Mouse (Mus musculus): ENCODE measurements around the gene Lrrtm4.

The Lrrtm4 gene

DNA sequence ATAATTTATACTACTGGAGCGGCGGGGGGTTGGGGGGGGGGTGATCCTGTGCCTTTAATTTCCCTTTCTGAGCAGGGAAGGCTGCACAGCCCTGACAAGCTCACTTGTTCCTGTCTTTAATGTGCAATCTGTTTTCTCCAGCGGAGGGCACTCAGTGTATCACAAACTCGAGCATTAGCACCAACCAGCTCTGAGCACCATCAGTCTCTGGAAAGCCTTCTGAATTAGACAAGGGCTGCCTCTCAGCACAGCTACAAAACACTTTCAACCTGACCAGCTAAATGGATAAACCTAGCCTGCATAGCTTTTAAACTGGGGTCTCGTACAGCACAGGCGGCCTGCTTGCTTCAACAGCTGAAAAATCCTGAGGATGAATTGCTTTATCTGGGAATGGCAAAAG, at the start of gene Lrrtm4:
Gene Lrrtm4 (plus strand): TSS at position 113 of the 400 bp plus-strand sequence.
- DNase-seq = peak; percentile 12

GRCm38 (mm10) chr6:80019189-80019860, 648 bp downstream of the Lrrtm4 start:
- DNase-seq = no peak

GRCm38 (mm10) chr6:80019861-80020230, 1.2 kb downstream of the Lrrtm4 start:
- DNase-seq = no peak

DNA sequence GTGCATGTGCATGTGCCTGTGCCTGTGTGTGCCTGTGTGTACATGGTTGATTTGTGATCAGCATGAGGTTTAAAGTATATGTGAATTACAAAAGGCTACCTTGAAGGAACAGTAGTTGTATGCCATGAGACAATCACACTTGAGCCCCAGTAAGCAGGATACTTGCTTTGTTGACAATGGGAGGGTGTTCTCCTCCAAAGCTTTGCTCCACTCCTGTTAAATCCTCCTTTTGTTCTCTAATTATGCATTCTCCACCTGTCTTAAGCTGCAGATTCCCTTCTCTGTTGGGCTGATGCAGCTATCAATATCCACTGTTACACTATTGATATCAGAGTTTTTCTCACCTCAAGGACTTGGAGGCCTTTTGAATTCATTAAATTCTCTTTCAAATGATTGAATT, 38.2 kb downstream of the Lrrtm4 start:
- no peak for DNase-seq

DNA sequence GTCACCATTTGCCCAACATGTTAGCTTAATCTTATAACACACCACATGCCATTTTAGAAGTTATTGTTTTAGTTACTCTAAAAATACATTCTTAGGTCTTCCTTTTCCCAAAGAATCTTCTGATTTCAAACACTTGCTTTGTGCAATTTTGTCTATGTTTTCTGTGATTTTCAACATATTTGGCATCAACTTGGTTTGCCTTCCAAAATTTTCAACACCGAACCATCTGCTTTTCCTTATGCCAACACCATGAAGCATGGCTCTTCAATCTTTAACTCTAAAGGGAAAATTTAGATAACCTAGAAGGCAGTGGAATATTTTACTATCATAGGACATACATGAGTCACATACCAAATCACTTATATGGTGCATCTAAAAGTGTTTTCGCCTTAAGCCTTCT, 59.3 kb downstream of the Lrrtm4 start:
- DNase-seq = no peak

DNA sequence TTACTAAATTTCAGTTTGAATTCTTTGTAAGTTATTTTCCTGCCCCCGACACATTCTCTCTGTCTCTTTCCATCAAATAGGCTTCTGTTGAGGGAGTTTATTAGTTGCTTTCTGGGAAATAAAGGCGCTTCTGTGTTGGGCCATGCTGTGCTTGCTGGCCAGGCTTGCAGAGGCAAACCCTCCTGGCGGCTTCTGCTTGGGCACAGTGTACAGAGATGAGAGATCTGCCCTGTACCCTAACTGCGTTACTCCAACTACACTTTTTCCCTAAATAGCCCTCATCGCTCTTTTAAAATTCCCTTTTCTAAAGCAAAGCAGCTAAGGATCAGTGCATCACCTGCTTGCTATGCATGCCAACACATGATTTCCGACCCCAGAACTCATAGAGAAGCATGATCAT, 60.6 kb downstream of the Lrrtm4 start:
- DNase-seq = no peak

- DNase-seq = no peak
Measured at GRCm38 (mm10) chr6:80094909-80095308, 76.2 kb downstream of the Lrrtm4 start.

GRCm38 (mm10) chr6:80105343-80105742, 86.7 kb downstream of the Lrrtm4 start:
- DNase-seq = no peak

DNA sequence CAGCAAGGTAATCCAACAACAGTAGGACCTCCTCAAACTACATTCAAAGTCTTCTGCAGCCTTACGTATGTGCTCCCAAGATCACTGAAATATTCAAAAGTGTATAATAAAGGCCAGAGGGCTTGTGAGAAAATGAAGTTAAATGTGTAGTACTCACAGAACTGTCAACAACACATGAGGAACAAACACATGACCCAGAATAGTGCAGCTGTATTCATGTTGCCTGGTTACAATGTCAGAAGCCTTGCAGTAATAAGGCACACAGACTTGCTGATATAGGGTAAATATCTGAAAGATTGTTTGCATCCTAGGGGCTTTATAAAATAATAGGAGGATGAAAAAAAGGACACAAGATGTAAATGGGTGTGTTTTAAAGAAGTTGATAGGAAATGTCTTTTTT, 87.2 kb downstream of the Lrrtm4 start:
- no peak for DNase-seq

- no peak for DNase-seq
Measured at GRCm38 (mm10) chr6:80126419-80126818, 107.7 kb downstream of the Lrrtm4 start.

- DNase-seq = no peak
Measured at GRCm38 (mm10) chr6:80162585-80162984, 143.9 kb downstream of the Lrrtm4 start.

DNA sequence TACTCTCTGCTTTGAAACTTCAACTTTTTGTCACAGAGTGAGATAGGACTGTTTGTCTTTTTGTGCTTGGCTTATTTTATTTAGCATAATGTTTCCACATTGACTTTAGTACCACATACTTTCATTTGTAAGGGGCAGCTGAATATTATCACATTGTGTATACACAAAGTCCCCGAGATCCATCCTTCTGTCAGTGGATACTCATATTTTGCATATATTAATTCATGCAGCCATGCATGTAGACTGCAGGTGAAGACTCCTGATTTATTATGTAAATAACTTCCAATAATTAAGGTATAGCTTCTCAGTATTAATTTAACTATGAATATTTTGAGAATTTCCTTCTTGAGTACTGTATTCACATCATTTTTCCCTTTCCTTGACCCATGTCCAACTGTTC, 163.2 kb downstream of the Lrrtm4 start:
- no peak for DNase-seq

DNA sequence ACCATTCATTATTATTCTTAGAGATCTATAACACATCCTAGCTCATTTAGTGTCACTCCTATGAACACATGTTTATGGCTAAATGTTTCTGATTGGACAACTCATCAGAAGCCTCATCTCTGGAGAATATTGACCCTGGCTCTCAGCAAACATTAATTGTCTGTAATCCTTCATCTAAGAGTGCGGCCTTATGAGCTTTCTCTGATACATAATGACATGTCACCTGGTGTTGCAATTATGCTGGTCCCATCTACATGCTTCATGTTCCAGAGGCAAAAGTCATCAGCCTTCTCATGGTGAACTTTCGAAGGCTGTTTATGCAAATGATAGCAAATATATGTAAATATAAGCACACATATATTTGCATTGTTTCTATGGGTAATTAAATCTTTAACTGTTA, 163.7 kb downstream of the Lrrtm4 start:
- no peak for DNase-seq

DNA sequence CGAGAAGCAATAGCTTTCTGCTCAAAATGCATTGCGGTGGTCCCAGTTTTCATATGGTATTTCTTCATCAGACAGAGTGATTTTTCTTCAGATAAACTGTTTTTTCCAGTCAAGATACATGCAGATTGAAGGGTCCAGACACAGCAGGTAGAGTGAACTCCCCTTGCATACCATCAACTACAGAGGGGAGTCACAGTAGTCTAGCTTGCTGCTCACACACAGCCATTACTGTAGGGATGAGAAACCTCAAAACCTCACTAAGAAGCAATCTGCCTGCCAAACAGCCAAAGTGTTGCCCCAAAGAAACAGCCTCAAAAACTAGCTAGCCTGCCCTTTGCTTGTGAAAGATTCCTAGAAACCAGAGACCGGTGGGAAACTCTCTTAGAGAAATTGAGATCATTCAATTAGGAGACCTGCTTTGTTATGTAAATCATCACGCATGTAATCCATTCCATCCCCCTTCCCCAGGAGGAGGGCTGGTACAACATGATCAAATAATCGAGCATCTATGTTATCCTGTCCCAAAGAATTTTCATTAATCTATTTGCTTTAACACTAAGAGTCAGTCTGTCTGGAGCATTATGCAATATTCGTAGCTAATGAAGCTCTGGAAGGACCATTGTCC, 166.9 kb downstream of the Lrrtm4 start:
- no peak for DNase-seq

GRCm38 (mm10) chr6:80186791-80187190, 168.1 kb downstream of the Lrrtm4 start:
- no peak for DNase-seq

DNA sequence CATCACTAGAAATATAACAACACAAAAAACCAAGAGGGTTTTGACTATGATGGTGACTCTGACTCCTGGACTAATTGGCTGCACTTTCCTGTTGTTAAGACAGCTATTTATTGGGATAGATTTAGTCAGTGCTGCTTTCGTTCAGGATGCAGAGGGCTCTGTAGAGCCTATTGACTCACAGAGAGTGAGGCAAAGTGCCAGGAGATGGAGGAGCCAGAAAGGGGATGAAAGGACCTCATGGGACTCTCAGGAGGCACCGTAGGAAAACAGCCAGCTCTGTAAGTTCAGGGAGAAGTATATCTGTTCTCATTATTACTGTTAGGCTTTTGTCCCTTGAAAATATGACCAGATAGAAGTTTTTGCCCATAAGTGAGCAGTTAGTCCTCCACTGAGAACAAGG, 190.8 kb downstream of the Lrrtm4 start:
- no peak for DNase-seq

GRCm38 (mm10) chr6:80210281-80210680, 191.6 kb downstream of the Lrrtm4 start:
- DNase-seq = no peak

DNA sequence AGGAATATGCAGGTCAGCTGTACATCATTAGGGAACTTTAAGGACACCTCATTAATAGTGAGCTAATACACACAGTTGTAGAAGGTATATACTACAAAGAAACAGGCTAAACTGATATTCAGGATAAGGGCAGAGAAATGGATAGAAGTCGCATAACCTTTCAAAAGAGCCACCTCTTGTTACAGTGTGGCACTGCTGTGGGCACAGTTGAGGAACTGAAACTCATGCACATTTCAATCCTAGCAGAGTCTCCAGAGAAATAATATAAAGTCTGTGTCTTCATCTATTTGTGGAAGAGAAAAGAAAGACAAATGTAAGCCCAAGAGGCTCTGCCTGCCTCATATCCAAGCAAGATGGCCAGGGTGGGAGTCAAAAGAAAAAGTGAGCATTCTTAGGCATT, 242.9 kb downstream of the Lrrtm4 start:
- no peak for DNase-seq

GRCm38 (mm10) chr6:80263972-80264371, 245.3 kb downstream of the Lrrtm4 start:
- no peak for DNase-seq

- DNase-seq = no peak
Measured at GRCm38 (mm10) chr6:80264584-80264983, 245.9 kb downstream of the Lrrtm4 start.

DNA sequence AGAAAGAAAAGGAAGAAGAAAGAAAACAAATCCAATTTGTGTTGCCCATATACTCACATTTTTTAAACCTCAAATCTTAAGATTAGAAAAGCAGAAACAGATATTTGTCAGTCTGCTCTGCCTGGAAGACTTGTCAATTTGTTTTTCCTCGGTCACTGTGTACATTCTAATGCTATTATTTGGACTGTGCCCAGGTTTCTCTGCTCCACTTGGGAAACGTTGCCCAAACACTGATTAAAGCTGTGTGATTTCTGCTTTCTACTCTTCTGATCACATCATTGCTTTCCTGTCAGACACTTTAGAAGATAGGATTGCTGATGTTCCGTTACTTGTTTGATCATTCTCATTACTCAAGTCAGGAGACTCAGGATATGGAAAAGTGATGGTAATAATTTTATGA, 247.1 kb downstream of the Lrrtm4 start:
- no peak for DNase-seq

GRCm38 (mm10) chr6:80286968-80287367, 268.3 kb downstream of the Lrrtm4 start:
- no peak for DNase-seq

- DNase-seq = no peak
Measured at GRCm38 (mm10) chr6:80301871-80302270, 283.2 kb downstream of the Lrrtm4 start.

DNA sequence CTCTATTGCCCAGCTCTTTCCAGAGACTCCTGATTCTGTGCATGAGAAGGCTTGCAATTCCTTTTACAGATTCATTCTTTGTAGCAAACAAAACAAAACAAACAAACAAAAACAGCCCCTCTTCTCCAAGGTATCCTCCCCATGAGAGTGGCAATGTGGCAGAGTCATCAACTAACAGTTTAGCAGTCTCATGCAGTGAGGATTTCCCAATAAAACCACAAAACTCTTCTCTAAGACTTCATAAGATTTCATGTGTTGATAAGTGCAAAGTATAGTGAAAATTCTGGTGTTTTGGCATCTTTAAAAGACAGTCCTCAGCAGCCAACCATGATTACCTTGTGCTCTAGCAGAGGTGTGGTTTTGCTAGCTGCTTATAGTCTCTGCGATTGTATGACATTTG, 284.9 kb downstream of the Lrrtm4 start:
- DNase-seq = no peak

GRCm38 (mm10) chr6:80328391-80328790, 309.7 kb downstream of the Lrrtm4 start:
- DNase-seq = no peak

Measured in cerebellum, adult 11-12 months (tissue).